Mouse (Mus musculus): Measurements from ENCODE around the gene Gak.

- TF ChIP-seq CTCF (IDR thresholded peaks at IDR 0.05; ENCODE audit: low read depth) = no peak
- no peak for TF ChIP-seq EP300 (optimal IDR thresholded peaks at IDR 0.05)
These were observed 109.4 kb downstream of the Gak start for GRCm38 (mm10) chr5:108520153-108520552.

Measured in stomach, postnatal 0 days (tissue).